ENCODE assay signal across 8 mouse cellular contexts in the genomic region with DNA sequence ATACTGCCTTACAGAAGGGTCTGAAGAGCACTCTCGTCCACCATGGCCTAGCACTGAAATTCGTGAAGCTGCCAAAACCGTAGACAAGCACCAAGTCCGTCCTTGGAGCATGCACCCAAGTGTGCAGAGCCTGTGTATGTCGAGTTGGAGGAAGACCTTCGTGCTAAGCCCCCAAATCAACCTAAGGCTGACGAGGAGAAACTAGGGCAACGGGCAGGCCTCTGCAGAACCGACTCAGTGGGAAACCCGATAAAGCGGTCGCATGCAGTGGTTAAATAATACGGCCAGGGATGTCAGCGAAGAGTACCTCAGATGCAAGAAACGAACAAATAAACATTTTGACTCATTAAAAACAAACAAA. TPM values are rescaled to one million over a fixed set of nuclear protein-coding genes. Genes with fewer than 3 reads are reported as not detected.
DNase-seq lines count a peak whose midpoint lies in the region; ATAC-seq and TF ChIP-seq lines count a peak whose summit lies in the region.

No protein-coding gene starts in this region.

- no peak for DNase-seq in kidney, adult 9 months
- peak; percentile 75 for DNase-seq in hindbrain, embryonic 10.5 days (ENCODE audit: low spot score)
- DNase-seq in adipocyte (ENCODE audit: low spot score) = no peak
- no peak for DNase-seq in cerebellum, adult 9-11 months

- no peaks in the 10 kb centered on the region for H3K36me3 ChIP-seq in kidney, embryonic 14.5 days (ENCODE audit: control insufficient read depth, insufficient read depth, low read length)
- no peaks in the 10 kb centered on the region for H3K36me3 ChIP-seq in hindbrain, embryonic 10.5 days
- H3K36me3 ChIP-seq in midbrain, embryonic 13.5 days = no peaks in the 10 kb centered on the region

- ATAC-seq in kidney, embryonic 14.5 days (ENCODE audit: low FRiP score, low TSS enrichment) = peak; percentile 37; the same call in 1 of the 2 replicates
- peak; percentile 55 for ATAC-seq in midbrain, embryonic 13.5 days
- ATAC-seq in megakaryocyte-erythroid progenitor cell, adult 5-6 weeks (replicated peaks; ENCODE audit: low FRiP score, low TSS enrichment, poor library complexity, severe bottlenecking) = no peak

- H3K27me3 ChIP-seq in kidney, embryonic 14.5 days (ENCODE audit: control insufficient read depth, insufficient read depth, low read length) = no peaks in the 10 kb centered on the region
- 0 out of 2 replicates have a peak, but pooled peaks cover 6% of the 10 kb centered on the region for H3K27me3 ChIP-seq in hindbrain, embryonic 10.5 days (ENCODE audit: insufficient read depth, poor library complexity, severe bottlenecking)
- H3K27me3 ChIP-seq in midbrain, embryonic 13.5 days = peaks cover 6% of the 10 kb centered on the region; the same call in 1 of the 2 replicates

- peak overlapping the region; percentile 51; the same call in 1 of the 2 replicates for H3K9ac ChIP-seq in kidney, embryonic 14.5 days (ENCODE audit: low read depth, low read length)
- peak overlapping the region; percentile 34 for H3K9ac ChIP-seq in midbrain, embryonic 13.5 days (replicated peaks)

- TF ChIP-seq CTCF in bone marrow macrophage, adult 2 months (IDR thresholded peaks at IDR 0.05; ENCODE audit: low read depth, low read length) = no peak

- peak overlapping the region; percentile 38; the same call in 1 of the 2 replicates for H3K27ac ChIP-seq in kidney, embryonic 14.5 days (ENCODE audit: low read depth, low read length)
- H3K27ac ChIP-seq in bone marrow macrophage, adult 2 months (ENCODE audit: insufficient read depth, low read depth, low read length) = no peak overlapping the region
- peak overlapping the region; percentile 89 for H3K27ac ChIP-seq in hindbrain, embryonic 10.5 days
- H3K27ac ChIP-seq in midbrain, embryonic 13.5 days = peak overlapping the region; percentile 81

- 8% methylated on average over 15 of the region's 15 CpGs for WGBS in kidney, embryonic 14.5 days
- 11% methylated on average over 15 of the region's 15 CpGs for WGBS in hindbrain, embryonic 10.5 days
- 8% methylated on average over 15 of the region's 15 CpGs for WGBS in midbrain, embryonic 13.5 days

- peak overlapping the region; percentile 66 for H3K4me3 ChIP-seq in kidney, embryonic 14.5 days (ENCODE audit: low read length)
- peak overlapping the region; percentile 62 for H3K4me3 ChIP-seq in bone marrow macrophage, adult 2 months (ENCODE audit: insufficient read depth, low read length)
- H3K4me3 ChIP-seq in hindbrain, embryonic 10.5 days = peak overlapping the region; percentile 59
- peak overlapping the region; percentile 50 for H3K4me3 ChIP-seq in midbrain, embryonic 13.5 days (replicated peaks)

- no peaks in the 10 kb centered on the region for H3K9me3 ChIP-seq in kidney, embryonic 14.5 days (ENCODE audit: control insufficient read depth, low read length)
- no peaks in the 10 kb centered on the region for H3K9me3 ChIP-seq in hindbrain, embryonic 10.5 days
- H3K9me3 ChIP-seq in midbrain, embryonic 13.5 days = no peaks in the 10 kb centered on the region

- TF ChIP-seq POLR2A in bone marrow macrophage, adult 2 months (IDR thresholded peaks at IDR 0.05; ENCODE audit: borderline replicate concordance, low read depth, low read length) = no peak

- peak overlapping the region; percentile 46 for H3K4me2 ChIP-seq in kidney, embryonic 14.5 days (replicated peaks; ENCODE audit: low read depth, low read length)
- H3K4me2 ChIP-seq in midbrain, embryonic 13.5 days (replicated peaks) = peak overlapping the region; percentile 56

- no peaks in the 10 kb centered on the region for H3K4me1 ChIP-seq in kidney, embryonic 14.5 days (ENCODE audit: control insufficient read depth, insufficient read depth, low read length)
- peaks cover 15% of the 10 kb centered on the region for H3K4me1 ChIP-seq in bone marrow macrophage, adult 2 months (ENCODE audit: control insufficient read depth, insufficient read depth, low read length)
- H3K4me1 ChIP-seq in hindbrain, embryonic 10.5 days (replicated peaks) = peaks cover 35% of the 10 kb centered on the region
- H3K4me1 ChIP-seq in midbrain, embryonic 13.5 days (replicated peaks) = peaks cover 16% of the 10 kb centered on the region

RNA-seq across cellular contexts. Expression of a gene that starts 3.1 kb away (rescaled TPM):
- 2.9 and 3.8 TPM in 2 replicates for polyA plus RNA-seq in kidney, embryonic 14.5 days (2014; fragmentation: Nextera tagmentation; extraction: Ambion mirVana)
- polyA plus RNA-seq in bone marrow macrophage, adult 2 months (2012; ENCODE audit: insufficient read depth, insufficient read length, missing spikeins) = 4.5 and 5.7 TPM in 2 replicates
- 5.4 and 13.0 TPM in 2 replicates for polyA plus RNA-seq in hindbrain, embryonic 10.5 days (2016; fragmentation: Nextera tagmentation; extraction: Ambion mirVana)
- polyA plus RNA-seq in midbrain, embryonic 13.5 days (2015; fragmentation: Nextera tagmentation; extraction: Ambion mirVana) = 2.0 and 3.7 TPM in 2 replicates
- total RNA-seq in megakaryocyte-erythroid progenitor cell, adult 5-6 weeks (2014; fragmentation: Nextera tagmentation) = 12.6 and 18.9 TPM in 2 replicates
- 4.3 and 11.8 TPM in 2 replicates for total RNA-seq in megakaryocyte-erythroid progenitor cell, adult 5-6 weeks (2017)

RNA-seq across cellular contexts. Expression of a gene that starts 39.8 kb away (rescaled TPM):
- 291 and 322 TPM in 2 replicates for polyA plus RNA-seq in kidney, embryonic 14.5 days (2014; fragmentation: Nextera tagmentation; extraction: Ambion mirVana)
- 205 and 226 TPM in 2 replicates for polyA plus RNA-seq in bone marrow macrophage, adult 2 months (2012; ENCODE audit: insufficient read depth, insufficient read length, missing spikeins)
- polyA plus RNA-seq in hindbrain, embryonic 10.5 days (2016; fragmentation: Nextera tagmentation; extraction: Ambion mirVana) = 295 and 301 TPM in 2 replicates
- 260 and 273 TPM in 2 replicates for polyA plus RNA-seq in midbrain, embryonic 13.5 days (2015; fragmentation: Nextera tagmentation; extraction: Ambion mirVana)
- total RNA-seq in megakaryocyte-erythroid progenitor cell, adult 5-6 weeks (2014; fragmentation: Nextera tagmentation) = 150 and 178 TPM in 2 replicates
- 72.0 and 84.7 TPM in 2 replicates for total RNA-seq in megakaryocyte-erythroid progenitor cell, adult 5-6 weeks (2017)

RNA-seq across cellular contexts. Expression of a gene that starts 39.9 kb away (rescaled TPM):
- polyA plus RNA-seq in kidney, embryonic 14.5 days (2014; fragmentation: Nextera tagmentation; extraction: Ambion mirVana) = 0.24 TPM in 1 of 2 replicates, not detected in the other
- polyA plus RNA-seq in bone marrow macrophage, adult 2 months (2012; ENCODE audit: insufficient read depth, insufficient read length, missing spikeins) = 2.0 TPM in 1 of 2 replicates, not detected in the other
- polyA plus RNA-seq in hindbrain, embryonic 10.5 days (2016; fragmentation: Nextera tagmentation; extraction: Ambion mirVana) = 1.3 and 1.6 TPM in 2 replicates
- 0.15 and 0.20 TPM in 2 replicates for polyA plus RNA-seq in midbrain, embryonic 13.5 days (2015; fragmentation: Nextera tagmentation; extraction: Ambion mirVana)
- total RNA-seq in megakaryocyte-erythroid progenitor cell, adult 5-6 weeks (2014; fragmentation: Nextera tagmentation) = not detected in 2 replicates
- total RNA-seq in megakaryocyte-erythroid progenitor cell, adult 5-6 weeks (2017) = 0.61 TPM in 1 of 2 replicates, not detected in the other

RNA-seq across cellular contexts. Expression of a gene that starts 45.9 kb away (rescaled TPM):
- 7.0 and 7.9 TPM in 2 replicates for polyA plus RNA-seq in kidney, embryonic 14.5 days (2014; fragmentation: Nextera tagmentation; extraction: Ambion mirVana)
- 1,121 and 1,154 TPM in 2 replicates for polyA plus RNA-seq in bone marrow macrophage, adult 2 months (2012; ENCODE audit: insufficient read depth, insufficient read length, missing spikeins)
- polyA plus RNA-seq in hindbrain, embryonic 10.5 days (2016; fragmentation: Nextera tagmentation; extraction: Ambion mirVana) = 4.7 and 7.6 TPM in 2 replicates
- 4.8 and 6.0 TPM in 2 replicates for polyA plus RNA-seq in midbrain, embryonic 13.5 days (2015; fragmentation: Nextera tagmentation; extraction: Ambion mirVana)
- total RNA-seq in megakaryocyte-erythroid progenitor cell, adult 5-6 weeks (2014; fragmentation: Nextera tagmentation) = 1.4 and 6.3 TPM in 2 replicates
- total RNA-seq in megakaryocyte-erythroid progenitor cell, adult 5-6 weeks (2017) = 1.9 and 2.2 TPM in 2 replicates
